Mouse (Mus musculus): ENCODE data around the gene Tchp.

Gene Tchp

DNA sequence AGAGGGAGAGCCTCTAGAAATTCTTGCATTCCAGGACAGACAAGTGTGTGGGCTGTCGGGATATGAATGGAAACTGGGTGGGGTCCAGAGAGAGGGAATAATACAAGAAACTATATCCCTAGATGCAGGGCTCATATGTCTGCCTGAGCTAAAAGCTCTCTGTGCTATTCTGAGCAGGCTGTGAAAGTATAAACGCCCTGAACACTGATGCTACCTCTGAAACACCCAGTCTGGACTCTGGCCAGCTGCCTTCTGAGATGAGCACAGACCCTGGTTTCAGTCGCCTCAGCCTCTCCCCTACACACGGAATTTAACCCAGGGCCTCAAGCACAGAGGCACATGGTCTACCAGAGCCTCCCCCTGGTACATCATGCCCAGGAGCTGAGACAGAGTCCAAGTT, 33.0 kb downstream of the Tchp start:
- no peak for DNase-seq (ENCODE audit: low read depth)

DNA sequence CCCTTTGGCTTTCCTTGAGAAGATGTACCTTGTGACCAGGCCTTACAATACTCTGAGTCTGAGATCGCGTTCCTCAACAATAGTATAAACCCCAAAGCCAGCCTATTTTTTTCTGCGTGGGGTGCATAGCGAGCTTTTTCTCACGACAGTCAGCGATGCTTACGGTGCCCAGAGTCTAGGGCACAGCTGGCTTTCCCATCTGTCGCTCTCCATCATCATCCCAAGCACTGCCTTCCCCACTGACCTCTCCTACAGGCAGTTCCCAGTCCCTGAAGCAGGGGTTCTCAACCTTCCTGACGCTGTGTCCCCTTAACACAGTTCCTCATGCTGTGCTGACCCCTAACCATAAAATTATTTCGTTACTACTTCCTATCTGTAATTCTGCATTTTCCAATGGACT, 35.0 kb downstream of the Tchp start:
- DNase-seq (ENCODE audit: low read depth) = no peak

DNA sequence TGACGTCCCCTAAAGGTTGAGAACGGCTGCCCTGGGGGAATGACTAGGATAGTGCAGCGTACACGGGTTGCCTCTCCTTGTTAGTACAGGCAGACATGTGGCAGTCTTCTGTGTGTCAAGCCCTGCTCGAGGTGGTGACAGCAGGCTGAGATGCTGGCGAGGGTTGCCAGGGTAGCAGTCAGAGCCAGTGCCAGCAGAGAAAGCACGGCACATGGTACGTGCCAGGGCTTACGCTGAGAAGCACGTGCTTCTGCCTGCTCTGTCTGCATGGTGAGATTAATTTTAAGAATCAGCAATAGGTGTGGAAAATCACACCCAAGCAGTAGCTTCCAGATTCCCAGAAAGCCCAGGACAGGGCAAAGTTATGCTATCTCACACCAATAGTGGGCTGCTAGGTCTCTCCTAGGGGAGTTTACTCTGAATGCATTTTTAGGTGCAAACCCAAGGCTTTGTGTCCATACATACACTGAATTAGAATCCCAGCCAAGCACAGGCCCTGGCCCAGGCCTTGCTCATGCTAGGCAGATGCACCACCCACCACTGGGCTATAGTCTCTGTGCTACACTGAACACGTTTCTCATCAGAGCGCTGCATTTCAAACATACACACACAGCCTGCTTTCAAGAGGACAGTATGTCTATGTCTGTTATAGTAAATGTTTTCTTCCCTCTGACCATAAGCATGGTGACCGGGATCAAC, 35.6 kb downstream of the Tchp start:
- DNase-seq (ENCODE audit: low read depth) = no peak

DNA sequence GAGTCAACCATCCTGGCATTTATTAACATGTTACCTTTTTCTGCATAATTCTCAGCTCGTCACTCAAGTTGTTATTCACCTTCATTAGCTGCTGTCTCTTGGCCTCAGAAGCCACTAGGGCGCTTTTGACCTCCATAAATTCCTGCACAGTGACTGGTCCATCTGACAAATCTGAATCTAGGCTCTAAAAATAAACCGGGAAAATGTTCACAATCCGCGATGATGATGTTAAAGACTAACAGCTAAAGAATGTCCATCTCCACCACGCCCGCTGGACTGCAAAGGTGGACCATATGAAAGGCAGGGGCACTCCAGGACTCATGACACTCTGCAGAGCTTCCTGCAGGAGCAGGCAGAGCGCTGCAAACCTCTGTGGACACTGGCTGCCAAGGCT, 36.1 kb downstream of the Tchp start:
- no peak for DNase-seq (ENCODE audit: low read depth)

DNA sequence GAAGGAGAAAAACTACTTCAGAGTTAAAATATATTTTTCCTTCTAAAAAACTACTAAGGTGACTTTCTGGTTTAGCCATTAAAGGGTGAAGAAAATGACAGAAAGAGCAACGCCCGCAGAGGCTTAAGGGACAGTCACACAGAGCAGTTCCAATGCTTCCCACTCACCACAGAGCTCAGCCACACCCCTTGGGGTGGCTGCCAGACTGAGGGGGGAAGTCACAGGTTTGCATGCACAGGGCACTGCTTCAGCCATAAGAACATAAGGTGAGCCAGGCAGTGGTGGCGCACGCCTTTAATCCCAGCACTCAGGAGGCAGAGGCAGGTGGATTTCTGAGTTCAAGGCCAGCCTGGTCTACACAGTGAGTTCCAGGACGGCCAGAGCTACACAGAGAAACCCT, 38.0 kb downstream of the Tchp start:
- DNase-seq (ENCODE audit: low read depth) = no peak

DNA sequence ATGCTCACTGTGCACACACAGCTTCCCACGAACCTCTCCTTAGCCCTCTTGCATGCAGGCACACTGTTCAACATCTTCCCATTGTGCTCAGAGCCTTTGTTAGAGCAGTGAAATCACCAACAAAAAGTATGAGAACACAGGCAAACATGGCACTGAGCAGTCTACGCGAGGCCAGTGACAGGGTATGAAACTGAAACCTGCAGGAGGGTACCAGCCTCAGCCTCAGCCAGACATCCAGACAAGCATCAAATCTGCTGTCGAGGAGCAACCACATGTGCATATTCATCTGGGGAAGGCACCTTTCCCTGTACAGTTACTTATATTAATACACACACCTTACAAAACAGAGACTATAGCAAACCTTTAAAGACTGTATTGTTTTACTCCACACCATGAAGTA, 39.3 kb downstream of the Tchp start:
- DNase-seq (ENCODE audit: low read depth) = no peak

DNA sequence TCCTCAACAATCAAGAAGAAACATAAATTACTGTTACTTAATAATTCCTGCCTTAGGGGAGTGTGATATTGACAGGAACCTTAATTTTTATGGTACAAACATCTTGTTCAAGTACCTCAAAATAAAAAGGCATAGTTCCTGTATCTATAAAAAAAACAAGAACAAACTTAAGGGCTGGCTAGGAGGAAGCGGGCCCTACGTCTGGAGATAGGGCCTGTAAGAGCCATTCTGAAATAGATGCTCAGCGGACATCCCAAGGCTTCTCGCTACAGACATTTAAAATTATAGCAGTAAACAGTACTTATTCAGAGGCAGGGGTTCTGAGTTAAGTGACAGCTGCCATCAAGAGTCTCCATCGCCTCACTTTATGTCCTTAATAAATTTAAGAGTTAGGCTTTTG, 40.0 kb downstream of the Tchp start:
- no peak for DNase-seq (ENCODE audit: low read depth)

DNA sequence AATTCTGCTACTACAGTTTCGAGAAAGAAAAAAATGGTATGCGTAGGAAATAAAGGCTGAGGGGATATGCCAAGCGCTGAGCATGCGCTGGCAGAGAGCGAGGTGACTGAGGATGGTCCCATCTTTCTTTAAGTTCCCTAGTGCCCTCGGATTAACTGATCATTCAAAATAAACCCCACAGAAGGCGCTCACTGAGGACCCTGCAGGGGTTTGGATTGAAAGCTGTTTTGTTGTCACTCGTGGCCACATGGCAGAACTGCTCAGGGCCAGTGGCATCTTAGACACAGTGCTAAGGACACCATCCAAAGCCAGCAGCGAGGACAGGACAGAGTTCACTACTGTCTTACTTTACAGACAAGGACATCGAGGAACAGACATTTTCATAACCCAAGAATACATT, 42.8 kb downstream of the Tchp start:
- no peak for DNase-seq (ENCODE audit: low read depth)

DNA sequence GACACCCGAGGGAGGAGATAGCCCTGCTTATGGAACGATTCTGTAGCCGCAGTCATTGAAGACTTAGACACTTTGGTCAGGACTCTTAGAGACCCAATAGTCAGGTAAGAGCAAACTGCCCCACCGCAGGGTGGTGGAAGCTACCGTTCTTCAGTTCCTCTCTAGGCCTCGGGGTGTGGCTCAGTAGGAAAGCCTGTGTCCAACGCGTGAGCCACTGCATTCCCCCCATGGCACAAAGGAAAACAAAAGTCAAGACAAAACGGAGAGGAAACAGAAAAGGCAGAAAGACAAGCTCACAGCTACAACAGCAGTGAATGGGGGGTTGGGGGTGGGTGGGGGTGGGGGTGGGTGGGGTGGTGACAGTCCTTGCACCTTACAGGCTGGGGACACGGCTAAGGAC, 44.8 kb downstream of the Tchp start:
- DNase-seq (ENCODE audit: low read depth) = no peak

DNA sequence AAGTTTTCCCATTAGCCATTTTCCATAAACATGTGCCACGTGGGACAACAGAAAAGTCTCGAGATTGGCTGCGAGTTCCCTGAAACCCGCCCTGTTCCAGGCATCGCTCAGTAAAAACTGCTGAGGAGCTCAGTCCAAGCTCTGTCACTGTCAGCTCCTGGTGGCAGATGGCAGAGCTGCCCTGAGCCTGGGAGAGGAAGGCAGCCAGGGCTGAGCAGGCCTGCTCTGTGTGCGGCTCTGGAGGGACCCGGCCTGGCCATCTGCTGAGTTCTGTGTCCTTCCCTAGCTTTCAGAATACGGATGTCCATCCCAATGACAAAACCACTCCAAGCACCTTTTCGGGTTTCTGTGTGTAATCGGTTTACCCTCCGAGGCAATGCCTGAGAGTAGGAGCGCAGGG, 45.8 kb downstream of the Tchp start:
- DNase-seq (ENCODE audit: low read depth) = no peak

DNA sequence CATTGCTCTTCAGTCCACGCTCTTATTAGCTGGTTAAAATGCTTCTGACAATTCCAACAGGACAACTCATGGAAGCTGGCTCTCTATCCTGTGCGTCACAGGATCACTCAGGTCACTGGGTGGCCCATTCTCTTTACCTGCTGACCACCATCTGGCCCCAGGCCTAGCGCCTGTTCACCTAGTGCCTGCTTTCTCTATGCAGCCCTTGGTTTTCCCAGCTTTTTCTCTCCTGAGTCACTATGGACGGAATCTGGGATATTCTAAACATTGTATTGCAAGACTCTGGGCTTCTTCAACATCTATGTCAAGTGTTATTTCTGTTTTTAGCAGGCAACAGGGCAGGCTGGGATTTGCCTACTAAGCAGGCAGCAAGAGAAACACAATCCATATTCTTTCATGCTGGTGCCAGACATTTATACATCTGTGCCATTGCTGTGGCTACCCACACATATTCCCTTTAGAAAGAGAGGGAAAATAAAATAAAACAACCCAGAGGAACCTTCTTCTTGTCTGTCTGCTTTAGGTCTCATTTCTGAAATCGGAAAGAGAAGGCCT, 52.1 kb downstream of the Tchp start:
- DNase-seq (ENCODE audit: low read depth) = no peak

DNA sequence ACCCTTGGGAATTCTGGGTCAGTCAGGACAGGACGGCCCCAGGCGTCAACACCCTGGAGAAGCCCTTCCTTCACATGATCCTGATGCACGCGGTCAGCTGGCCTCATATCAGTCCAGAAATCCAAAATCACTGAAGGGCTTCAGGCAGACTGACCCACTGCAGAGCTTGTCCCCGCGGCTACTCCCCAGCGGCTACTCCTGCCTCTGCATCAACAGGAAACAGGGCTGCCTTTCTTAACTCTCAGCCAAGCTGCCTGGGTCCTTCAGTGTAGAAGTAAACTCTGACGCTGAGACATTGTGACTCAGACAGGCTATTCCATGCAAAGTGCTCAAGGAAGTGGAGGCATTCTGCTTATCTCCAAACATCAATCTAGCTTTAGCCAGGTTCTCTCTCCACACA, 54.4 kb downstream of the Tchp start:
- DNase-seq (ENCODE audit: low read depth) = no peak

DNA sequence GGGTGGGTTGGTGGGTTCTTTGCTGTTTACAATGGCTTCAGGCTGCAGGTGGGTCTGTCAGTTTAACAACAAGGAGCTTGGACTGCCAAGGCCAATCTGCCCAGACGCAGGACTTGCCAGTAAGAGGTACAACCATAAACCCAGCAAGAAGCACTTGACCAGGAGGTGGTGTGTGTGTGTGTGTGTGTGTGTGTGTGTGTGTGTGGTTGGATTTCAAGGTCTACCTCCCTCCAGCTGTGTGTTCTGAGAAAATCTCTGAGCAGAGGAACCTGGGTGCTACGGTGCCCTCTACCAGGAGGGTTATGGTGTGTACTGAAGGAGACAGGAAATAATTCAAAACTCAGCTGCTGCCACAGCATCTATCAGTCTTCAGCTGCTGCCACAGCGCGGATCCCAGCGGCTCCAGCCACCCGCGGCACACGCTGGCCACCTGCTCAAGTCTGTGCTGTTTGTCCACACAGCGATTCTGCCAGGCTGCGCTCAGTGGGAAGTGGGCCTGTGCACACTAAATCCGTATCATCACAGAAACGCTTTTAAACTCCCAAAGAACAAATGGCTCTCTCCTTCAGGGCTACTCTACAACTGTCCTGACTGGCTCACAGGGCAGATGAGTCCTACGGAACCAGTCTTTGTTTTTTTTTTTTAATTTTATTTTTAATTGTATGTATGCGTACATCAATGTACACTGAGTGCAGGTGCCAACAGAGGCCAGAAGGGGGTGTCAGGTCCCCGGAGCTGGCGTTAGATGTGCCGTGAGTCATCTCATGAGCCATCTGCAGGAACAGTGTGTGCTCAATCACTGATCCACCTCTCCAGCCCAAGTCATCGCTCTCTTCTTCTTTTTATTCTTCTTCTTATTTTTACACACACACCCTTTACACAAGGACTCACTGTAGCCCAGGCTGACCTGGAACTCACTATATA, 57.5 kb downstream of the Tchp start:
- no peak for DNase-seq (ENCODE audit: low read depth)

DNA sequence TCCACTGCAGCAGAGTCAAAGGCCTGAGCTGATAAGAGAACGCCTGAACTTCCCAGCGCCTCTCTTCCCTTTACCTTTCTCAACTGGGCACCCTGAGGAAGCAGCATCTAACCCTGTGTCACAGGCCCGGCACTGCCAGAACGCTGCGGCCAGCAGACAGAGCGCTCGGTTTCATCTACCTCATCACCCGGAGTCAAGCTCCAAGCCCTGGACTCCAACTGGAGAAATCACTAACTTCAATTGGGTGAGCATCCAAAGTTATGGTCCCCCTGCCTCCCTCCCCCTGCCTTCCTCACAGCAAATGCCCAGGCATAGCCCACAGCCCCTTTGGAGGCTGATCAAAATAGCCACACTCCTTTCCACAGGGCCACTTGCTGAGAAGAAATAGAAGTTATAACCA, 59.1 kb downstream of the Tchp start:
- no peak for DNase-seq (ENCODE audit: low read depth)

DNA sequence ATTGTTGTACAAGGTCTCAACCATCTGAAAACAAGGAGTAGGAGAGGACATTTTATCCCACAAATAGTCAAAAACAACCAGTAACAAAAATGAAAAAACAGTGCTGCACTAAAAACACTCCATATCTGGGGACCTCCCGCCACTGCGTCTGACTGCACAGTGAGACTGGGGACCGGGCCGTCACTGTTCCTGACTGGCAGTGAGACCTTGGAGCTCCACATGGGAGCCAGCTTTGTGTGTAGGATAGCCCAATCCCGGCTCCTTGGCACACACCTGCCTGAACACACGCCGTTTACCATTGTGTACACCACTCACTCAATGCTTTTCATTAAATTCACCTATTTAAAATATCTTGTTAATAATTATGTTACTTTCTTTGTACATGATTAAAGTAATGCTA, 59.6 kb downstream of the Tchp start:
- DNase-seq (ENCODE audit: low read depth) = no peak

DNA sequence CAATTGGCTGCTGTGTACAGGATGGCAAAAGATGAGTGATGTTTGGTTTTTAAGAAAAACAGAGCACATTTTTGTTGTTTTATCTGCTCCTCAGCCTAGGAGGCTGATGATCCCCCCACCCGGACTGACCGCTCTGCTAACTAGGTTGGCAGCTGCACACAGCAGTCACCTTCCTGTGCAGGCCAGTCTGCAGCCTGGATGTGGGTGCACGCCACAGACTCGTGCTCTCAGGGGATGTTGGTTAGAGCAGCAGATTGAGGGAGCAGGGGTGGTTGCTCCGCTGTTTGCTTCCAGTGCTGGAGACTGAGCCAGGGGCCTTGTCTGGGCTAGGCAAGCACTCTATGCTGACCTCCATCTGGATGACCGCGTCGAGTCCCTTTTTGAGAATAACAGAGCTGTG, 62.2 kb downstream of the Tchp start:
- no peak for DNase-seq (ENCODE audit: low read depth)

DNA sequence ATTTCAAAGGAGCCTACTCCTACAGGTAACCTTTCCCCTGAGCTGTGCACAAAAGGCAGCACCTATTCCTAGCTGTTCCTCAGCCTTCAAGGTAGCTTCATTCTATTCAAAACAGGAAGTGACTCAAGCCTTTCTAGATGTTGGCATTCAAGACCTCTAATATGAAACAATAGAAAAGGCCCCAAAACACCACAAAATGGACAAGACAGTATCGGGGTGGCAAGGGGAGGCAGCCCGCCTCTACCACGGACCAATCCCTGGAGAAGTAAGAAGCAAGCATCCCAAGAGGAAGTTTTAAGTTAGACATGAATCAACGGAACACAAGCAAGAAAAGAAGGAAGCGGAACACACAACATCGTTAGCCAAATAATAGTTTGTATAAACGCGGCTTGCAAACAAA, 64.2 kb downstream of the Tchp start:
- DNase-seq (ENCODE audit: low read depth) = no peak

Measured in c-Kit-positive CD71-positive TER-119-negative erythroid progenitor cells, embryonic 14.5 days (primary cell).